Comparison of ENCODE assay signal across 24 mouse cellular contexts in the genomic region with DNA sequence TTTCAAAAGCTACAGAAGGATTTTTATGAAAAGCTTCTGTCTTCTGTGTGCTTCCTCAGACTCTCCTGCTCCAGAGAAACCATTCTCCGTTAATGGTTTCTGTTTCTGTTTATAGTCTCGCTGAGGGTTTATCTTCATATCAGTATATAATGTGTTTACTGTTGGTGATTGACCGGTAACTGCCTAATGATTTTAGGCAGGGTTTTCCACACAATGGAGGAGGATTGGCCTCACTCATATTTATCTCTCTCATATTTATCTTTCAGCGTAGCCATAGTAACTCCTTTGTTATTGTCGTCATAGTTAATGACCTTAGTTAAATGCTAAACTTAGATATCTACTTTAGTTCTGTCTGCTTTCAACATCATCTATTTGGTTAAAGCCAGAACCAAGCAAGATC. TPM values are rescaled to one million over a fixed set of nuclear protein-coding genes. Genes with fewer than 3 reads are reported as not detected.
DNase-seq lines count a peak whose midpoint lies in the region; ATAC-seq and TF ChIP-seq lines count a peak whose summit lies in the region.
"Had no signal": no experiment of that assay in that cellular context is flagged by ENCODE, and none has a peak within 500 bp of the region (broad histone marks: within the 10 kb centered on the region; RNA-seq: fewer than 3 reads in every experiment).

No protein-coding gene starts in this region.

- H3K27me3 ChIP-seq in lung, embryonic 16.5 days (ENCODE audit: control insufficient read depth, insufficient read depth, low read depth, low read length): no peaks in the 10 kb centered on the region
- H3K27me3 ChIP-seq: embryonic facial prominence, embryonic 15.5 days had no signal

- H3K9ac ChIP-seq in lung, embryonic 16.5 days (ENCODE audit: low read length): no peak overlapping the region
- H3K9ac ChIP-seq: embryonic facial prominence, embryonic 15.5 days had no signal

- 31% methylated on average over 5 of the region's 5 CpGs for WGBS in lung, embryonic 16.5 days
- 26% methylated on average over 5 of the region's 5 CpGs for WGBS in lung, adult 2 months

- TF ChIP-seq POLR2A in lung, adult 2 months (IDR thresholded peaks at IDR 0.05; ENCODE audit: borderline replicate concordance, extremely low read depth, low read depth, low read length): no peak

- no peak for DNase-seq in lung, adult 2 months
- DNase-seq in induced T-regulatory cell, adult 2 months (ENCODE audit: low read depth): peak; percentile 71
- DNase-seq in layer of hippocampus, adult 9-11 months: no peak
- DNase-seq in layer of hippocampus, postnatal 25 days (ENCODE audit: extremely low spot score in 1 of 2, low spot score in 1 of 2): no peak
- no peak for DNase-seq in adrenal gland, adult 8-10 months
- DNase-seq: adrenal gland, postnatal 10 days; cerebellum, postnatal 10 days; embryo, embryonic 11 days; gastrocnemius, adult 2 months; heart, postnatal 4 days; kidney, adult 8-10 months; kidney, postnatal 14 days; lung, postnatal 10 days; right cerebral cortex, postnatal 4 days; thymus, postnatal 36 days had no signal

- no peak overlapping the region for H3K4me3 ChIP-seq in lung, embryonic 16.5 days (ENCODE audit: low read length)
- no peak overlapping the region for H3K4me3 ChIP-seq in lung, adult 2 months (replicated peaks; ENCODE audit: extremely low read depth, low read depth, low read length)
- H3K4me3 ChIP-seq: embryonic facial prominence, embryonic 15.5 days; gastrocnemius, adult 2 months; midbrain, embryonic 10.5 days had no signal

- H3K9me3 ChIP-seq in lung, embryonic 16.5 days (ENCODE audit: control insufficient read depth, low read length): peaks cover 4% of the 10 kb centered on the region; the same call in 1 of the 2 replicates
- H3K9me3 ChIP-seq: embryonic facial prominence, embryonic 15.5 days; midbrain, embryonic 10.5 days had no signal

- no peak for ATAC-seq in lung, embryonic 16.5 days (ENCODE audit: low read depth)
- peak; percentile 85 for ATAC-seq in megakaryocyte-erythroid progenitor cell, adult 5-6 weeks (replicated peaks; ENCODE audit: low FRiP score, low TSS enrichment, poor library complexity, severe bottlenecking)
- no peak for ATAC-seq in cerebellum, adult (ENCODE audit: insufficient number of reproducible peaks, low FRiP score, low TSS enrichment)
- ATAC-seq: hindbrain, embryonic 16.5 days had no signal

- no peak overlapping the region for H3K27ac ChIP-seq in lung, embryonic 16.5 days (ENCODE audit: low read length)
- H3K27ac ChIP-seq: embryonic facial prominence, embryonic 15.5 days; gastrocnemius, adult 2 months; midbrain, embryonic 10.5 days had no signal

- no peaks in the 10 kb centered on the region for H3K4me1 ChIP-seq in lung, embryonic 16.5 days (replicated peaks; ENCODE audit: control insufficient read depth, insufficient read depth, low read length)
- H3K4me1 ChIP-seq in lung, adult 2 months (ENCODE audit: control insufficient read depth, insufficient read depth, low read length): no peaks in the 10 kb centered on the region; the same call in 1 of the 2 replicates
- H3K4me1 ChIP-seq: embryonic facial prominence, embryonic 15.5 days; midbrain, embryonic 10.5 days had no signal

- no peak for TF ChIP-seq CTCF in lung, adult 2 months (IDR thresholded peaks at IDR 0.05; ENCODE audit: insufficient read depth, low read length)

- no peaks in the 10 kb centered on the region for H3K36me3 ChIP-seq in lung, embryonic 16.5 days (ENCODE audit: control insufficient read depth, insufficient read depth, low read length)
- H3K36me3 ChIP-seq: embryonic facial prominence, embryonic 15.5 days; midbrain, embryonic 10.5 days had no signal

- 0 out of 2 replicates have a peak overlapping the region, but pooled peaks have one; percentile 14 for H3K4me2 ChIP-seq in lung, embryonic 16.5 days (ENCODE audit: low read depth, low read length)
- H3K4me2 ChIP-seq: embryonic facial prominence, embryonic 15.5 days; liver, embryonic 11.5 days had no signal

RNA-seq across cellular contexts. Expression of a gene that starts 18.5 kb away (rescaled TPM):
- polyA plus RNA-seq in lung, embryonic 16.5 days (2015; fragmentation: Nextera tagmentation; extraction: Ambion mirVana): 12.5 and 16.7 TPM in 2 replicates
- 49.8 and 87.4 TPM in 2 replicates for polyA plus RNA-seq in lung, adult 2 months (2012; rRNA removed)
- 205 and 254 TPM in 2 replicates for total RNA-seq in megakaryocyte-erythroid progenitor cell, adult 5-6 weeks (2014; fragmentation: Nextera tagmentation)
- total RNA-seq in megakaryocyte-erythroid progenitor cell, adult 5-6 weeks (2017): 198 and 535 TPM in 2 replicates
- total RNA-seq in layer of hippocampus, postnatal 25 days (2021): not detected
- total RNA-seq in adrenal gland, adult 8-10 months (2022): 10 to 100 TPM in 2 of 4 experiments, 1 to 10 TPM in 2; 7.7 to 12.0 (median 10.2) TPM
- total RNA-seq: gastrocnemius, adult 2 months; layer of hippocampus, adult 8-10 months; left cerebral cortex, adult 8-10 months had no signal

Comparison
In these comparisons a context has a peak if more than half of its experiments do, and no peak if none do; other contexts are left out.
1. RNA of a gene that starts 18.5 kb away (total RNA-seq): 198 to 535 TPM in megakaryocyte-erythroid progenitor cell, adult 5-6 weeks; 7.7 to 12.0 TPM in adrenal gland, adult 8-10 months and not detected in layer of hippocampus, postnatal 25 days; every median in the first group is over 10 times any median in the second.